Comparison of ENCODE assay signal across 7 mouse cellular contexts in the genomic region with DNA sequence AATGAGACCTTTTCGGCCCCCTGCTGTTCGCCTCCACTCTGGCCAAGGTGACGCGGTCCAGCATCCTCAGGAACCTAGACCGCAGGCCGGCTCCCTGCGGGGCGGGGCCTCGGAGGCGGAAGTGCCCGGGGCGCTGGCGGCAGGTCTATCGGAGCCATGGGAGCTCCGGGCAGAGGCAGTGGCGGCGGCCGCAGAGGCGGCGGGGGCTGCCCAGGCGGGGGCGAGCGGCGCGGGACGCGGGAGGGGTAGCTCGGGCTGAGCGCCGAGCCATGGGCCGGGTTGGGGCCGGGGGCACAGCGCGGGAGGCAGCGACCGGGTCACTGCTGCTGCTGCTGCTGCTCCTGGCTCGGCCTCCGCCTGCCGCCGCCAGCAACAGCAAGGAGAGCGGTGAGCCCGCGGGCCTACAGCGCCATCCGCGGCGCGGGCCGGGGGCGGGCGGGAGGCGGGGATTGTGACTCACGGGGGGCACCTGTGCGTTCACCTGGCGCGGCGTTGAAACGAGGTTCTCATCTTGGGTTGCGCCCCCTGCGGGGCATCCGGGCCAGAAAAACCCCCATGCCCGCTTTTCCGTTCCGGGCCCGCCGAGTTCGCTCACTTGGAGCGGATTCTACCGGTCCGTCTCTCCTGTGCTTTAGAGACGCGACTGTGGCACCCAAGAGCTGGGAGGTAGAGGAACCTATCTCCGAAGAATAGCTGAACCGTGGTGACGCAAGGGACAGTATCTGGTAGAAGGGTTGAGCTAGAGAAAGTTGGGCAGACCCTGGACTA. TPM values are rescaled to one million over a fixed set of nuclear protein-coding genes. Genes with fewer than 3 reads are reported as not detected.
A peak's percentile ranks its signal among the peaks of the same experiment; 100 is the strongest.
DNase-seq lines count a peak whose midpoint lies in the region; ATAC-seq and TF ChIP-seq lines count a peak whose summit lies in the region.

A gene (plus strand): TSS at position 119 of the 768 bp plus-strand sequence.

- H3K27ac ChIP-seq in intestine, embryonic 15.5 days, result peak within 1 kb of the TSS; percentile 70
- H3K27ac ChIP-seq in limb, embryonic 10.5 days, result peak within 1 kb of the TSS; percentile 84
- peak within 1 kb of the TSS; percentile 83 for H3K27ac ChIP-seq in midbrain, embryonic 10.5 days (replicated peaks)
- H3K27ac ChIP-seq in small intestine, adult 2 months (ENCODE audit: insufficient read depth, low read depth, low read length), result peak within 1 kb of the TSS; percentile 100

- WGBS in intestine, embryonic 15.5 days, result under 1% methylated on average over 70 of the region's 75 CpGs
- WGBS in limb, embryonic 10.5 days, result under 1% methylated on average over 71 of the region's 75 CpGs
- under 1% methylated on average over 74 of the region's 75 CpGs for WGBS in midbrain, embryonic 10.5 days
- WGBS in small intestine, adult 2 months, result 2% methylated on average over 69 of the region's 75 CpGs

- H3K4me2 ChIP-seq in intestine, embryonic 15.5 days (replicated peaks), result peak within 1 kb of the TSS; percentile 95

- DNase-seq in ZHBTc4 (ENCODE audit: low read depth, low spot score), result peak; percentile 87
- DNase-seq in cerebellum, postnatal 25 days, result peak; percentile 88 to 89
- DNase-seq in gastrocnemius, postnatal 10 days, result peak; percentile 47
- peak; percentile 81 for DNase-seq in limb, embryonic 10.5 days (ENCODE audit: low spot score)
- DNase-seq in midbrain, embryonic 10.5 days (ENCODE audit: low spot score), result peak; percentile 72

- no peaks in the 10 kb centered on the region for H3K9me3 ChIP-seq in intestine, embryonic 15.5 days
- no peaks in the 10 kb centered on the region for H3K9me3 ChIP-seq in limb, embryonic 10.5 days (replicated peaks)
- H3K9me3 ChIP-seq in midbrain, embryonic 10.5 days (replicated peaks), result no peaks in the 10 kb centered on the region

- H3K36me3 ChIP-seq in intestine, embryonic 15.5 days, result no peaks in the 10 kb centered on the region
- H3K36me3 ChIP-seq in limb, embryonic 10.5 days, result no peaks in the 10 kb centered on the region
- no peaks in the 10 kb centered on the region for H3K36me3 ChIP-seq in midbrain, embryonic 10.5 days
- peaks cover 9% of the 10 kb centered on the region; the same call in 1 of the 2 replicates for H3K36me3 ChIP-seq in small intestine, adult 2 months (ENCODE audit: control insufficient read depth, insufficient read depth, low read length)

- peak; percentile 82 for ATAC-seq in intestine, embryonic 15.5 days

- H3K27me3 ChIP-seq in intestine, embryonic 15.5 days (replicated peaks), result peaks cover 56% of the 10 kb centered on the region
- H3K27me3 ChIP-seq in limb, embryonic 10.5 days (ENCODE audit: low read depth, poor library complexity, severe bottlenecking), result peaks cover 87% of the 10 kb centered on the region
- peaks cover 88% of the 10 kb centered on the region for H3K27me3 ChIP-seq in midbrain, embryonic 10.5 days (ENCODE audit: low read depth, poor library complexity, severe bottlenecking)
- H3K27me3 ChIP-seq in small intestine, adult 2 months (ENCODE audit: control insufficient read depth, insufficient read depth, low read length), result 0 out of 2 replicates have a peak, but pooled peaks cover 3% of the 10 kb centered on the region

- peak within 1 kb of the TSS; percentile 71 for H3K9ac ChIP-seq in intestine, embryonic 15.5 days

- peak within 1 kb of the TSS; percentile 67 for H3K4me3 ChIP-seq in intestine, embryonic 15.5 days (replicated peaks)
- H3K4me3 ChIP-seq in limb, embryonic 10.5 days, result peak within 1 kb of the TSS; percentile 87
- H3K4me3 ChIP-seq in midbrain, embryonic 10.5 days, result peak within 1 kb of the TSS; percentile 85
- H3K4me3 ChIP-seq in small intestine, adult 2 months (ENCODE audit: low read depth, low read length), result peak within 1 kb of the TSS; percentile 86

- TF ChIP-seq POLR2A in small intestine, adult 2 months (IDR thresholded peaks at IDR 0.05; ENCODE audit: low read depth, low read length), result peak; percentile 91

- peaks cover 31% of the 10 kb centered on the region for H3K4me1 ChIP-seq in intestine, embryonic 15.5 days (replicated peaks)
- peaks cover 25% of the 10 kb centered on the region for H3K4me1 ChIP-seq in limb, embryonic 10.5 days
- peaks cover 32% of the 10 kb centered on the region for H3K4me1 ChIP-seq in midbrain, embryonic 10.5 days
- peaks cover 13% of the 10 kb centered on the region for H3K4me1 ChIP-seq in small intestine, adult 2 months (ENCODE audit: control insufficient read depth, insufficient read depth, insufficient read length, low read length)

- TF ChIP-seq CTCF in small intestine, adult 2 months (IDR thresholded peaks at IDR 0.05; ENCODE audit: extremely low read depth, insufficient read length, insufficient replicate concordance, low read depth, low read length), result peak; percentile 35; the same call in 1 of the 2 replicates

RNA-seq across cellular contexts. Expression of the gene that starts here (rescaled TPM):
- total RNA-seq in gastrocnemius, postnatal 10 days (2021), result 1 to 10 TPM; 1.3 to 1.7 TPM
- polyA plus RNA-seq in intestine, embryonic 15.5 days (2015; fragmentation: Nextera tagmentation; extraction: Ambion mirVana), result 8.7 and 10.9 TPM in 2 replicates
- 0.53 and 0.56 TPM in 2 replicates for polyA plus RNA-seq in limb, embryonic 10.5 days (2016; fragmentation: Nextera tagmentation; extraction: Ambion mirVana)
- 1.6 and 2.0 TPM in 2 replicates for polyA plus RNA-seq in midbrain, embryonic 10.5 days (2016; fragmentation: Nextera tagmentation; extraction: Ambion mirVana)
- 189 and 283 TPM in 2 replicates for polyA plus RNA-seq in small intestine, adult 2 months (2012; rRNA removed)

Comparison
In these comparisons a context has a peak if more than half of its experiments do, and no peak if none do; other contexts are left out.
1. Peak in every context shown above with its lines: DNase-seq, ATAC-seq, H3K4me3 ChIP-seq and H3K27ac ChIP-seq.
2. RNA of the gene that starts here (polyA plus RNA-seq): 189 to 283 TPM in small intestine, adult 2 months; 8.7 to 10.9 TPM in intestine, embryonic 15.5 days, 1.6 to 2.0 TPM in midbrain, embryonic 10.5 days and 0.53 to 0.56 TPM in limb, embryonic 10.5 days; every median in the first group is over 10 times any median in the second.
3. Peak in DNase-seq, H3K4me3 ChIP-seq and H3K27ac ChIP-seq in limb, embryonic 10.5 days; RNA of the gene not detected or under 1 TPM.